Mouse (Mus musculus): ENCODE data around the gene Hacl1.
A peak's percentile ranks its signal among the peaks of the same experiment; 100 is the strongest.

Hacl1 gene

GRCm38 (mm10) chr14:31662555-31663211 lies 21.6 kb upstream of the Hacl1 start:
- no peak for DNase-seq (ENCODE audit: low spot score)

GRCm38 (mm10) chr14:31661671-31662554 lies 20.8 kb upstream of the Hacl1 start:
- peak; percentile 81 for DNase-seq (ENCODE audit: low spot score)

- DNase-seq (ENCODE audit: low spot score) = no peak
These were observed 19.4 kb upstream of the Hacl1 start for GRCm38 (mm10) chr14:31660312-31661093.

GRCm38 (mm10) chr14:31659501-31660181 lies 18.6 kb upstream of the Hacl1 start:
- no peak for DNase-seq (ENCODE audit: low spot score)

GRCm38 (mm10) chr14:31658126-31658680 lies 17.1 kb upstream of the Hacl1 start:
- no peak for DNase-seq (ENCODE audit: low spot score)

- peak; percentile 54 for DNase-seq (ENCODE audit: low spot score)
These were observed 16.0 kb upstream of the Hacl1 start for GRCm38 (mm10) chr14:31656857-31657645.

- no peak for DNase-seq (ENCODE audit: low spot score)
These were observed 15.3 kb upstream of the Hacl1 start for GRCm38 (mm10) chr14:31656386-31656785.

- no peak for DNase-seq (ENCODE audit: low spot score)
These were observed 14.3 kb upstream of the Hacl1 start for GRCm38 (mm10) chr14:31655406-31655805.

- DNase-seq (ENCODE audit: low spot score) = no peak
These were observed 13.7 kb upstream of the Hacl1 start for GRCm38 (mm10) chr14:31654816-31655215.

GRCm38 (mm10) chr14:31653101-31653875 lies 12.2 kb upstream of the Hacl1 start:
- no peak for DNase-seq (ENCODE audit: low spot score)

- DNase-seq (ENCODE audit: low spot score) = no peak
These were observed 11.5 kb upstream of the Hacl1 start for GRCm38 (mm10) chr14:31652624-31653023.

- no peak for DNase-seq (ENCODE audit: low spot score)
These were observed 11.0 kb upstream of the Hacl1 start for GRCm38 (mm10) chr14:31652106-31652505.

- no peak for DNase-seq (ENCODE audit: low spot score)
These were observed 10.1 kb upstream of the Hacl1 start for GRCm38 (mm10) chr14:31651206-31651605.

GRCm38 (mm10) chr14:31650347-31650746 lies 9.3 kb upstream of the Hacl1 start:
- no peak for DNase-seq (ENCODE audit: low spot score)

- DNase-seq (ENCODE audit: low spot score) = no peak
These were observed 6.9 kb upstream of the Hacl1 start for GRCm38 (mm10) chr14:31647991-31648390.

GRCm38 (mm10) chr14:31645920-31646319 lies 4.8 kb upstream of the Hacl1 start:
- no peak for DNase-seq (ENCODE audit: low spot score)

- peak; percentile 45 for DNase-seq (ENCODE audit: low spot score)
These were observed 4.0 kb upstream of the Hacl1 start for GRCm38 (mm10) chr14:31644931-31645547.

GRCm38 (mm10) chr14:31644183-31644830 lies 3.2 kb upstream of the Hacl1 start:
- DNase-seq (ENCODE audit: low spot score) = no peak

Measured in yolk sac, embryonic 10.5 days (tissue).